Mouse (Mus musculus) c-Kit-negative CD71-positive TER-119-positive erythroid progenitor cells, embryonic 14.5 days (primary cell): ENCODE measurements around the gene Ptprk.

Source experiments
- DNase-seq: peaks from one replicate; pipeline ENCODE4 v3.0.0-alpha.2; 2013; ENCODE audit warnings: low read depth, low spot score

Gene Ptprk

GRCm38 (mm10) chr10:28542754-28543153, 468.1 kb downstream of the Ptprk start:
- no peak for DNase-seq

- no peak for DNase-seq
Observed at GRCm38 (mm10) chr10:28550549-28550948, 475.9 kb downstream of the Ptprk start.

GRCm38 (mm10) chr10:28552068-28552467, 477.4 kb downstream of the Ptprk start:
- no peak for DNase-seq

GRCm38 (mm10) chr10:28564110-28564674, 489.6 kb downstream of the Ptprk start:
- no peak for DNase-seq

GRCm38 (mm10) chr10:28566378-28566777, 491.8 kb downstream of the Ptprk start:
- no peak for DNase-seq

GRCm38 (mm10) chr10:28566828-28567227, 492.2 kb downstream of the Ptprk start:
- DNase-seq = no peak

GRCm38 (mm10) chr10:28567441-28567840, 492.8 kb downstream of the Ptprk start:
- no peak for DNase-seq

- DNase-seq = no peak
Observed at GRCm38 (mm10) chr10:28568047-28568446, 493.4 kb downstream of the Ptprk start.

- DNase-seq = no peak
Observed at GRCm38 (mm10) chr10:28579596-28579995, 505.0 kb downstream of the Ptprk start.

GRCm38 (mm10) chr10:28586565-28587138, 512.0 kb downstream of the Ptprk start:
- no peak for DNase-seq

GRCm38 (mm10) chr10:28588401-28588800, 513.8 kb downstream of the Ptprk start:
- no peak for DNase-seq

GRCm38 (mm10) chr10:28590822-28591221, 516.2 kb downstream of the Ptprk start:
- no peak for DNase-seq

- DNase-seq = no peak
Observed at GRCm38 (mm10) chr10:28593566-28594292, 519.1 kb downstream of the Ptprk start.

GRCm38 (mm10) chr10:28596897-28597296, 522.3 kb downstream of the Ptprk start:
- DNase-seq = no peak

GRCm38 (mm10) chr10:28609136-28609535, 534.5 kb downstream of the Ptprk start:
- no peak for DNase-seq

- DNase-seq = no peak
Observed at GRCm38 (mm10) chr10:28614396-28614795, 539.8 kb downstream of the Ptprk start.

GRCm38 (mm10) chr10:28617203-28617602, 542.6 kb downstream of the Ptprk start:
- DNase-seq = no peak

- no peak for DNase-seq
Observed at GRCm38 (mm10) chr10:28618002-28618401, 543.4 kb downstream of the Ptprk start.

GRCm38 (mm10) chr10:28619415-28619814, 544.8 kb downstream of the Ptprk start:
- DNase-seq = no peak

- no peak for DNase-seq
Observed at GRCm38 (mm10) chr10:28636096-28636495, 561.5 kb downstream of the Ptprk start.

- DNase-seq = no peak
Observed at GRCm38 (mm10) chr10:28641887-28642286, 567.3 kb downstream of the Ptprk start.
